Mouse (Mus musculus): Measurements from ENCODE around the gene R3hdml.

- TF ChIP-seq CTCF (IDR thresholded peaks at IDR 0.05; ENCODE audit: low read depth), result peak; percentile 65
- TF ChIP-seq EP300 (optimal IDR thresholded peaks at IDR 0.05), result no peak
Observed at GRCm38 (mm10) chr2:163452738-163453137, 39.4 kb upstream of the R3hdml start.
